Mouse (Mus musculus): Measurements from ENCODE around the gene Tcstv1.
"Not testable (repeated sequence)": the region's sequence is repeated elsewhere in the genome, so short reads cannot be mapped to it uniquely, and the experiment has no call there.

DNA sequence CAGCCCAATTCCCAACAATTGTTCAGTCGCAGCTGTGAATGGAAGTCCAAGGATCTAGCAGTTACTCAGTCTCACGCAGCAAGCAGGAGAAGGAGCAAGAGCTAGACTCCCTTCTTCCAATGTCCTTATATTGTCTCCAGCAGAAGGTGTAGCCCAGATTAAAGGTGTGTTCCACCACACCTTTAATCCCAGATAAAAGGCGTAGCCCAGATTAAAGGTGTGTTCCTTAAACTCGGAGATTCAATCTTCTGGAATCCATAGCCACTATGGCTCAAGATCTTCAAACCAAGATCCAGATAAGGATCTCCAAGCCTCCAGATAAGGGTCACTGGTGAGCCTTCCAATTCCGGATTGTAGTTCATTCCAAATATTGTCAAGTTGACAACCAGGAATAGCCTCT is 34.6 kb upstream of the Tcstv1 start, which contains the start of gene Gm21761:
- TF ChIP-seq CTCF (IDR thresholded peaks at IDR 0.05; ENCODE audit: borderline replicate concordance, insufficient read depth, low read length); POLR2A (IDR thresholded peaks at IDR 0.05; ENCODE audit: low read depth, low read length): not testable (repeated sequence)

Data from embryonic fibroblast, embryonic 13.5 days (primary cell).